Mouse (Mus musculus) layer of hippocampus, adult 2 months (tissue): ENCODE measurements at regions not wholly inside any gene's neighbourhood (a gene's known extent, or its start where the extent isn't known, plus 50 kb on each side); places are given as distances from the start of the nearest gene placed in this dataset.
"Not testable (repeated sequence)": the region's sequence is repeated elsewhere in the genome, so short reads cannot be mapped to it uniquely, and the experiment has no call there.

Experiments used
- DNase-seq, 2 experiments: peaks; one replicate each; pipeline ENCODE4 v3.0.0; 2022; ENCODE audit warnings: low spot score in 2 of 2
- H3K27ac ChIP-seq: fragments of 200-600 bp; 2 replicates; pipeline ENCODE4 v1.8.1; 2022
- H3K4me3 ChIP-seq: fragments of 200-600 bp; 2 replicates; pipeline ENCODE4 v1.8.1; 2022; ENCODE audit warnings: mild to moderate bottlenecking
- CTCF ChIP-seq: fragments of 200-600 bp; conservative IDR thresholded peaks from 2 replicates; pipeline ENCODE4 v1.8.1; 2022; ENCODE audit warnings: antibody characterized with exemption, mild to moderate bottlenecking, moderate library complexity

DNA sequence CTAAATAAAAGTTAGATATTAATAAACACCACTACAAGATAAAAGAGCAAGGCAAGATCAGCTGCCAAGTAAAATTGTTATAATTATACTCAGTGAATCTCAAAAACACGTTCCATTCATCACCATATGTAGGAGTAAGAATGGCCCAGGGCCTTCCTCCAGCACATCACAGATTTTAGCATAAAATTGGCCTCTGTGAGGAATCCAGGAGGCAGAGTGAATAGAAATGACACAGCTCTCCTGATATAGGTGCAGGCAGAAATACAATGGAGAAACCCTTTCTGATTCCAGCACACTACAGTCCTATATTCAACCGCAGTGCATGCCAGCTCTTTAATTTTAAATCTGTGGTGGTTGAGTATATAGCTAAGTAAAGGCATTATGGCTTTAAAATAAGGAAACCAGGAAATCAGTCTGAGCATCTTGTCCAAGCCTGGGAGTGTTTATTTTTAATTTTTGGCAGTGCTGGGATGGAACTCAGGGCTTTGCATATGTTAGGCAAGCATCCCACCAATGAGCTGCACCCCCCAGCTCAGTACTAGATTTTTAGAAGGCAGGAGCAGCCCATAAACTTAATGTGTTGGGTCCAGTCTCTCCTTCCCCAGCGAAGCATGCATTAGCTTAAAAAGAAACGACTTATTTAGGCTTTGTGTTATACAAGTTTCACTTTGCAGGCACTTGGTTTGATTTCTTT lies 158.3 kb upstream of the Ptprz1 start:
- Histone ChIP-seq H3K4me3 (no peak overlapping the region), H3K27ac (no peak overlapping the region)
- TF ChIP-seq CTCF, result no peak
- no peak for DNase-seq

DNA sequence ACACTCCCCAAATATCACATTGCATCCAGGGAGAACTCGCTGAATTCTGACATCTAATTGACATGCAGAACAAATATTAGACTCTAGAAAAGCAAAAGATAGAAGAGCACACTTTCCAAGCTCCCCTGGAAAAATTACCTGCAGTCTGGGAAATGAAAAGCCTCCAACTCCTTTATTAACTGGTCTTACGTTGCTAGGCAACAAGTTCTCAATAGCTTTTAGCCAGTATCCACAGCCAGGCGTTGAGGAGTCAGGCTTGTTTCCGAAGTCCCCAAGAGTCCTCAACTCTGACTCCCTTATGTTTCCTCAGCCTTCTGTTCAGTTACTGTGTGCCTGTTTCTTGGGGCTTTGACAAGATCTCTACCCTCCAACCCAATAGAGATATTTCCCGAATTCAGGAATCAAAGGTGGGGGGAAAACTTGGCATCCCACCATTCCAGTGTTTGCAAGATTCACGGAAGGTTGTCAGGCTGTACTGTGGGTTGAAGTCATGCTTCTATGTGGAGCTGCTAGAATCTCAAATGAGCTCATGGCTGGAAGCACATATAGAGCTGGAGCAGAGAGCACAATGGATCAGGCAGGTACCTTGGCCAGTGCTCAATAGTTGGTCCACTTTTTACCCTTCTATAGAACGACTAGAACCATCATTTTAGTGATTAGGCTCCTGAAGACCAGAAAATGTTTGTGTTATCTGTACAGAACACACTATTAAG lies 159.0 kb upstream of the Ptprz1 start:
- Histone ChIP-seq H3K27ac (peak overlapping the region; percentile 39; the same call in 1 of the 2 replicates), H3K4me3 (no peak overlapping the region)
- no peak for TF ChIP-seq CTCF
- DNase-seq, result no peak

DNA sequence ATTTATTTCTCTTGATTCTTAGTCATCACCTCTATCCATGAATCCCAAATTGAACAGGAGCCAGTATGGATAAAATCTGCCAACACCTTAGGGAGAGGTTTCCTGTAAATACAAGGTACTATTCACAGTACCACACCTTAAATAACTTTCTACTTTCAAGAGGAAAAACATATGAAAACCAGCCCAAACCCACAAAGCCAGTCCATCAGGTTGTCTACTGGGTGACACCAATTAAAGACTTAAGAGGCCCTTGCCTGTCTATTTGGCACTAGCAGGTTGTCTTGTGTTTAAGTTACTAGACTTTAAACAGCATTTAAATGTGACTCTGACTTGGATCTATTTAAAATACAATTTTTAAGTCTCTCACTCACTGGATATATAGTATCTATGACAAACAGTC lies 177.1 kb upstream of the Ptprz1 start:
- no peak overlapping the region for H3K4me3 ChIP-seq
- DNase-seq, result no peak
- no peak overlapping the region for H3K27ac ChIP-seq
- TF ChIP-seq CTCF, result no peak

DNA sequence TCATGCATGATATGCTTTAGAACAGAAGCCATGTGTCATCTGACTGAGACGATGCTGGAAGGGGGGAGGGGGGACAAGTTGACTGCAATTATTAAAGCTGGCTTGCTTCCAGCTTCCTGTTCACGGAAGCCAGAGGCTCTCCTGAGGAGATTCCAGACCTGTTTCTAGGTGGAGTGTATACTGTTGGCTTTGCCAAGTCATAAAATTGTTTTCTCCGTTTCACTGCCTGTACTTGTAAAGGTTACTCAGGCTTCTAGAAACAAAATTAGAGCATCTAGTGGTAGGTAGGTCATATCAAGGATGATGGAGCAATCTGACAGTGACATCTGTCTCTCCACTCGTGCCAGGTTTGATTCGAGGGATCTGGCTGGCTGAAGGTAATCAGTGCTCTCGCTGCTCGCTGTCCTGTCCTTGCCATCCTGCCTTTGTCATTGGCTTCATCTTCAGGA lies 186.6 kb upstream of the Ptprz1 start:
- TF ChIP-seq CTCF, result no peak
- H3K4me3 ChIP-seq, result no peak overlapping the region
- DNase-seq, result no peak
- H3K27ac ChIP-seq, result no peak overlapping the region

DNA sequence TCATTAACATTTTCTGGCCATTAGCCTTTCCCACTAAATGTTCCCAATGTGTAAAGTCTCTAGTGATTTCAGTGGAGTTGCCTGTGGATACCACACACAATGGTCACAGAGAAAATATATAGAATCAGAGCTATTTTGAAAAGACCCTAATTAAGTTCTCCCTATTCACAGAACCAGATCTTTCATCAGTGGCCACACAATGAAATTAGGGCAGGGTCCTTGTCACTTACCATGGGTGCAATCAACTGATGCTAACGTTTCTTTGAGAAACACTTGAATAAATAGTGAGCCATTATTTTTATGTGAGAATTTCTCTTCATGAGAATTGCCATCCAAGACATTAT lies 200.7 kb upstream of the Ptprz1 start:
- no peak for DNase-seq
- Histone ChIP-seq H3K27ac (no peak overlapping the region), H3K4me3 (no peak overlapping the region)
- no peak for TF ChIP-seq CTCF

DNA sequence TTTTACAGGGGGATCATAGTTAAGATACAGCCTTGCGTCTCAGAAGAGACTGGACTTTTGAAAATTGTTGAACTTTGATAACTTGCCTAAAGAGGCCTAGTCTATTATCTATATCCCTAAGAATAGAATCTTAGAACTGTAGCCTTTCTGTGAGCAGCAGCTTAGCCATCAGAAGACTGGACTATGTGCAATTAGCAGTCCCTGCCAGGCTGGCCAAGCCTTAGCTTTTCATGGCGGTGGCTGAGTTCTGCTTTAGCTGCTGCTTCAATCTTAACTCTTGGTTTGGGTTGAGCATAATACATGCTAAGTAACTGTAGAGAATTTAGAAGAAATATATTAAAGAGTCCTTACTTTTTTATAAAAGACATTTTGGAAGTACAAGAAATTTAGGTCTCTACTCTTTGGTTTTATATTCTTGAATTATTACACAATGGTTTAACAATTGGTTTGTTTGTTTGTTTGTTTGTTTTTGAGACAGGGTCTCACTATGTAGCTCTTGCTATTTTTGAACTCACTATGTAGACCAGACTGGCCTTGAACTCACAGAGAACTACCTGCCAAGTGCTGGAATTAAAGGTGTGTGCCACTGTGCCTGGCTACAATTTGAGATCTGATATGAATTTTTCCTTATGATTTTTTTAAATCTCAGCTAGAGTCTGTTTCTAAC lies 201.2 kb upstream of the Ptprz1 start:
- Histone ChIP-seq H3K27ac (0 out of 2 replicates have a peak overlapping the region, but pooled peaks have one; percentile 6), H3K4me3 (no peak overlapping the region)
- no peak for DNase-seq
- no peak for TF ChIP-seq CTCF

DNA sequence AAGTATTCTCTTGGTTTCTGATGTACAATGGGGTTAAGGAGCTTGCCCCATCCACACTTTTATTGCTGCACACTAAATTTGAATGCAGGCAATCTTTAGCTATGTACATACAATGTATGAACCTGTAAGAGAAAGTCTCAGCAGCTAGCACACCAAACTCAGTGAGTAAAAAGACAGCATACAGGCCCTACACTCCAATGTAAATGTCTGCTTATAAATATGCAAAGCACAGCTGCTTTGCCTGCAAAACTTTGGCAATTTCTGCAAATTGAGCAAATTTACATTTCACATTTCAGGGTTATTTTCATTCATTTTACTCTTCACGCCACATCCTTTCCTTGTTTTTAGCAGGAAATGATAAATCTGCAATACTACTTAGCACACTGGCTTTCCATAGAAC lies 203.8 kb upstream of the Ptprz1 start:
- H3K4me3 ChIP-seq, result no peak overlapping the region
- DNase-seq, result no peak
- no peak overlapping the region for H3K27ac ChIP-seq
- TF ChIP-seq CTCF, result no peak

DNA sequence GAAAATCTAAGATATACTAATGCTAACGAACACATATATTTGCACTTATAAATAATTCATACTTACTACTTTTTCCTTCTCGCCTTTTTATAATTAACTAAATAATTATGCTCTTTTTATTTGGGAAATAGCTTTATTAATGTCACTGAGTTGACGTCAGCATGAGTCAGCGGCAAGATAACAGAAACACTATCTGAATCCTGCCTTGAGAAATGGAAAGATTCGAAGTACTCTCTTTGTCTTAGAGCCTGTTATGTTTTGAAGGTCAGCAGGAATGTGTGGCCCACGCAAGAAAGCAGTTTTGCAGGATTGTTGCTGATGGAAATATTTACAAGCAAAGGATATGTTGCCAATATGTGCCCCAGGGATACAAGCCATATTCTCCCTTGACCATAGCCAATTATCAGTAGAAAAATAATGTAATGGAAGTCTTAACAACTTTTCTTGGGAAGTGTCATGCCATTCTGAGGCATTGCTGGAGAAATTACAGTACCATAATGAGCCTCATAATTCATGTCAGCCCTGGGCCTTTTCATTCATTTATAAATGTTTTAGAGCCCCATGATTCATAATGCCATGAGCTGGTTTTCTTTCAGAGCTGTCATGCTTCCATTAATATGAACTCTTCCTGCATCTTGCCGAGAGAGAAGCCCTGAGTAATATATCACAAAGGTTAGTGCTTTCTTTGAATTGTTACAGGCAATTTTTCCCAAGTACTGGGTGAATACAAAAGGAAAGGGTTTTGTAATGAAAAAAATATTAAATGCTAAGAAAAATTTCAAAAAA lies 206.9 kb upstream of the Ptprz1 start:
- no peak for TF ChIP-seq CTCF
- DNase-seq, result no peak
- no peak overlapping the region for H3K27ac ChIP-seq

DNA sequence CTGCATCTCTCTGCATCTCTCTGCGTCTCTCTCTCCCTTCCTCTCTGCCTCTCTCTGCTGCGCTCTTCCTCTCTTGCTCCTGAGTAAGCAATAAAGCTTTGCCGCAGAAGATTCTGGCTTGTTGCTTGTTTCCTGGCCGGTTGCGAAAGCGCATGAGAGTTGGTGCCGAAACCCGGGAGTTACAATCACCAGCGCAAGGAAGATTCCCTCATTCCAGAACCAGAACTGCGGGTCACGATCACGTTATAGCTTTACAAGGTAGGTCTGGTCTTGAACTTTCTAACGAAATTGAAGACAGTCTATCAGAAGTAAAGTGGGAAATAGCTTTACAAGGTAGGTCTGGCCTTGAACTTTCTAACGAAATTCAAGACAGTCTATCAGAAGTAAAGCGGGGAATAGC lies 217.9 kb upstream of the Ptprz1 start:
- H3K4me3 ChIP-seq, H3K27ac ChIP-seq, DNase-seq: not testable (repeated sequence)

More for the DNA sequence above, 206.9 kb upstream of the Ptprz1 start:
- H3K4me3 ChIP-seq, result no peak overlapping the region

DNA sequence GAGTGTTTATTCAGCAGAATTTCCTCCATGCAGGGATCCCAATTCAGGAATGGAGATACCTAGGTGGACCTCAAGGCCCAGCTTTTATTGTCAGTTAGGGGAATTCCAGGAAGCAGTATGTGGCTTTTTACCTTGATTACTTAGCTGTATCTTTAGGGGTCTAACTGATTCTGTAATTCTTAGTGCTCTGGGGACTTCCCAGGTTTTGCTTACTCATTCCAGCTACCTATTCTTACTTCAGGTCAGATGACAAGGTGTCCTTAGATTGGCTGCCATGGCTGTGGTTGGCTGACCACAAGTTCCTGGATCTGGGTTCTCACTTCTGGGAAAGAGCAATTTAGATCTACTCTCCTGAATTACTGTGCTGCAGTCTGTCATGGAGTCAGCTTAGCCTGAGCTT lies 235.2 kb upstream of the Ptprz1 start:
- no peak overlapping the region for H3K4me3 ChIP-seq
- TF ChIP-seq CTCF, result no peak
- H3K27ac ChIP-seq, result no peak overlapping the region
- no peak for DNase-seq

DNA sequence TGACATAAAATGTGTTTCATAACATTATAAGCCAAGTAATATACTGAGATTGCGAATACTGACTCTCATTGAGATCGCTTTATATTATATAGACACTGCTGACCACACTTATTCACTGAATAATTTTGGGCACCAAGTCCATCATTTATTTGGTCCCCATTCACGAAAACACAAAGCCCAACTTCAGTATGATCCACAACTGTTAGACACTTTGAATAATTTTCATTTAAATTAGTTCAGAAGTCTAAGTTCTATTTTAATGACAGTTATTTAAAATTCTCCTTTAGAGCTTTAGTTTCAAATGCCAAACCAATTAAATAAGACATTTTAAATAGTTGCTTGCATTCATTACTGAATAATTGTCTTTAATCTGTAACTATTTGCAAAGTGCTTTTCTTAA lies 240.2 kb upstream of the Ptprz1 start:
- no peak overlapping the region for H3K27ac ChIP-seq
- no peak overlapping the region for H3K4me3 ChIP-seq
- no peak for TF ChIP-seq CTCF
- DNase-seq, result no peak

DNA sequence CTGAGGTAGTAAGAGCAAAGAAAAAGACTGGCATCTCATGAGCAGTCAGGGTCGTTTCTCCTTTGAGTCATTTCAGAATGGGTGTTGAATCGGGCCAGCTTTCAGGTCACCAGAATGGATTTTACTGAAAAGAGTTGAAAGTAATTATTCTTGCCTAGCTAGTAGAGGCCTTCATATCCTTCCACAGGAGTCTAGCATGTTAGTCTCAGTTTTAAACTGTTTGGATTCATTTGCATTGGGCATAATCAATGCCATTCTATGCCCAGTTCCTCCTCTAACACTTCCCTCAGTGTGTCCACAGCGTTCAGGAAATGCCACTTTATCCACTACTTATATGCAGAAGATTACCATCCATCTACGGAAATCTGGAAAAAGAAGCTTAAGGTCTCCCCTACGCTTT lies 240.6 kb upstream of the Ptprz1 start:
- H3K4me3 ChIP-seq, result no peak overlapping the region
- H3K27ac ChIP-seq, result no peak overlapping the region
- no peak for TF ChIP-seq CTCF
- no peak for DNase-seq

DNA sequence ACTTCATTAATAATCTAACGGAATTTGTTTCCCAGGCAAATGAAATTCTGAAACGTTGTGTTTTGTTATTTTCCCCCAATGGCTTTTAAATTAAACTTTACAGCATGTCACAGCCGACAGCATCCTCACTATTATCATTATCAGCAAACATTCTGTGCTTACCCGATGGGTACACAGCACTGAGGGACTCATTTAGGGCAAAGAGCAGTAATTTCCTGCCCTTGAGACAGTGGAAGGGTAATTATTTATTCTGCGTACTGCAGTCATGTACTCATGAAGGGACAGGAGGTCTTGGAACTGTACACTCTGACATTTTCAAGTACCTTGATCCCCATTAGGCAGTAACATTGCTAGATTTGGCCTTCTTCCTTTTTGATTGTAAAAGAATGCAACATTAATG lies 235.5 kb upstream of the Fam3c start:
- no peak for TF ChIP-seq CTCF
- no peak for DNase-seq
- Histone ChIP-seq H3K27ac (no peak overlapping the region), H3K4me3 (no peak overlapping the region)
